In genomic region chr6:42245711-42246353, GRCm38 (mm10) we compare ENCODE assay signal across 8 mouse cellular contexts. TPM values are rescaled to one million over a fixed set of nuclear protein-coding genes. Genes with fewer than 3 reads are reported as not detected.
DNase-seq lines count a peak whose midpoint lies in the region; ATAC-seq lines count a peak whose summit lies in the region.

Gene Gstk1, plus strand, starts transcription at chr6:42245935.

- peak; percentile 94 for DNase-seq in adrenal gland, adult 2 months
- peak; percentile 89 for DNase-seq in embryo, embryonic 11 days
- DNase-seq in gastrocnemius, postnatal 25 days = peak; percentile 81
- DNase-seq in intestine, embryonic 14.5 days (ENCODE audit: low spot score) = peak; percentile 79
- peak; percentile 51 to 88 for DNase-seq in left cerebral cortex, postnatal 10 days (ENCODE audit: extremely low spot score in 1 of 2, low spot score in 2 of 2)
- DNase-seq in right cerebral cortex, postnatal 14 days = peak; percentile 63
- DNase-seq in urinary bladder, postnatal 4 days (ENCODE audit: low spot score in 2 of 2) = peak; percentile 69 to 75

- H3K4me2 ChIP-seq in intestine, embryonic 14.5 days (ENCODE audit: low read length) = peak within 1 kb of the TSS; percentile 81

- no peak within 1 kb of the TSS for H3K27ac ChIP-seq in intestine, embryonic 14.5 days (ENCODE audit: low read depth)

- H3K4me1 ChIP-seq in intestine, embryonic 14.5 days (replicated peaks; ENCODE audit: control insufficient read depth, insufficient read depth, low read length) = peaks cover 3% of the 10 kb centered on the region; the same call in 1 of the 2 replicates

- WGBS in intestine, embryonic 14.5 days = 3% methylated on average over 28 of the region's 28 CpGs

- no peaks in the 10 kb centered on the region for H3K36me3 ChIP-seq in intestine, embryonic 14.5 days (ENCODE audit: control insufficient read depth, insufficient read depth, low read length)

- H3K27me3 ChIP-seq in intestine, embryonic 14.5 days (replicated peaks; ENCODE audit: control insufficient read depth, insufficient read depth, low read length) = no peaks in the 10 kb centered on the region

- H3K4me3 ChIP-seq in intestine, embryonic 14.5 days (ENCODE audit: low read depth, low read length) = peak within 1 kb of the TSS; percentile 45

- H3K9ac ChIP-seq in intestine, embryonic 14.5 days (ENCODE audit: low read length) = peak within 1 kb of the TSS; percentile 35; the same call in 1 of the 2 replicates

- intact Hi-C loops in left cerebral cortex, postnatal 10 days (cut with DNase I) = no loop called here

- ATAC-seq in intestine, embryonic 14.5 days (replicated peaks; ENCODE audit: low FRiP score, low TSS enrichment, low read depth) = peak; percentile 99
- peak; percentile 97 for ATAC-seq in megakaryocyte progenitor cell, adult 5-6 weeks (replicated peaks; ENCODE audit: poor library complexity)

- no peaks in the 10 kb centered on the region for H3K9me3 ChIP-seq in intestine, embryonic 14.5 days (ENCODE audit: control insufficient read depth, low read length)

RNA-seq across cellular contexts. Expression of gene Gstk1, which starts in this region (rescaled TPM):
- 100 to 1,000 TPM; 104 to 312 TPM for total RNA-seq in adrenal gland, adult 2 months (2021)
- polyA plus RNA-seq in adrenal gland, adult 2 months (2012; rRNA removed) = 78.8 and 113 TPM in 2 replicates
- total RNA-seq in gastrocnemius, postnatal 25 days (2021) = 10 to 100 TPM; 29.6 to 39.7 TPM
- 22.1 and 29.0 TPM in 2 replicates for polyA plus RNA-seq in intestine, embryonic 14.5 days (2014; fragmentation: Nextera tagmentation; extraction: Ambion mirVana)
- 1 to 10 TPM; 5.1 to 7.1 TPM for total RNA-seq in left cerebral cortex, postnatal 10 days (2021)
- total RNA-seq in megakaryocyte progenitor cell, adult 5-6 weeks (2015) = 14.8 and 15.8 TPM in 2 replicates
- total RNA-seq in megakaryocyte progenitor cell, adult 5-6 weeks (2017) = 4.0 and 5.3 TPM in 2 replicates
